Mouse (Mus musculus): Measurements from ENCODE around the gene Arl9.
"Not testable (repeated sequence)": the region's sequence is repeated elsewhere in the genome, so short reads cannot be mapped to it uniquely, and the experiment has no call there.

Gene Arl9

GRCm38 (mm10) chr5:77015544-77016482 lies 12.0 kb downstream of the Arl9 start, which contains the start of gene Thegl:
Gene Thegl (plus strand): TSS chr5:77016023.
- DNase-seq (ENCODE audit: low read depth, low spot score) = peak; percentile 90

- no peak for DNase-seq (ENCODE audit: low read depth, low spot score)
These were observed 24.2 kb downstream of the Arl9 start for GRCm38 (mm10) chr5:77028034-77028433.

GRCm38 (mm10) chr5:77029735-77030134 lies 25.9 kb downstream of the Arl9 start:
- DNase-seq (ENCODE audit: low read depth, low spot score) = peak; percentile 71

- DNase-seq (ENCODE audit: low read depth, low spot score) = not testable (repeated sequence)
These were observed 31.2 kb downstream of the Arl9 start for GRCm38 (mm10) chr5:77035101-77035500.

GRCm38 (mm10) chr5:77038451-77038850 lies 34.6 kb downstream of the Arl9 start:
- DNase-seq (ENCODE audit: low read depth, low spot score) = no peak

GRCm38 (mm10) chr5:77039391-77039790 lies 35.5 kb downstream of the Arl9 start:
- DNase-seq (ENCODE audit: low read depth, low spot score) = no peak

GRCm38 (mm10) chr5:77044362-77044761 lies 40.5 kb downstream of the Arl9 start:
- DNase-seq (ENCODE audit: low read depth, low spot score) = no peak

GRCm38 (mm10) chr5:77052616-77053015 lies 48.8 kb downstream of the Arl9 start:
- DNase-seq (ENCODE audit: low read depth, low spot score) = no peak

- no peak for DNase-seq (ENCODE audit: low read depth, low spot score)
These were observed 53.1 kb downstream of the Arl9 start for GRCm38 (mm10) chr5:77056881-77057440.

All from R1 (cell line).